Comparison of ENCODE assay signal across 9 mouse cellular contexts in the genomic region with DNA sequence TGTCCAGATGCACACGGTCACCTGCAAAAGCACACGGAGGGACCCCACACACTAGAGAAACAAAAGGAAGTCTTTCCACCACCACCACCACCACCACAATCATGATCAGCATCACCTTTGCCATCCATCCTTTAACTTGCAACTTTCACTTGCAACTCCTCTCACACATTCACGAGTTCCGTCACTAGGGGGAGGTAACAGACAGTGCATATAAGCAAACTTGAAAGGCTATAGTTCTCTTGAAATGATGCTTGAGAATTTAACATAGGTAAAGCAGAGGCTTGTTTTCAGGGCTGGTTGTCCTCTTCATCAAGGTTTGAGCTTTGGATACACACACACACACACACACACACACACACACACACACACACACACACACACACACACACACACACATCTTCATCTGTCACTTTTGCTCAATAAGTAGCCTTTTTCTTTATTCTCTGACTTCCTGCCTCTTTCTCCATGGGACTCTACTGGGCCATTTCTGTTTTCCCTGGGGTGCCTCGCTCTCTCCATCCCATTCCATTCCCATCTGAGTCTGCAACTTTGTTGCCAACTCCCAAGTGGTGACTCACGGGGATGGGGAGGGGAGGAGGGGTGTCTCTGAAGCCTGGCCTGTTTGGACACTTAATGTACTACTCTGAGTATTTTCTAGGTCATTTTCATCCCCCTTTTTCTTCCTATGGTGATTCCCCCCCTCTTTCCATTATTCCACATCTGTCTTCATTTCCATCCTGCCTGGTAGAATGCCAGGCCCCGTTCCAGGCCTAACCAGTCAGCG.
A peak's percentile ranks its signal among the peaks of the same experiment; 100 is the strongest.
DNase-seq lines count a peak whose midpoint lies in the region; ATAC-seq lines count a peak whose summit lies in the region.
"Had no signal": no experiment of that assay in that cellular context is flagged by ENCODE, and none has a peak within 500 bp of the region (broad histone marks: within the 10 kb centered on the region; RNA-seq: fewer than 3 reads in every experiment).

No protein-coding gene starts in this region.

- H3K27ac ChIP-seq in forebrain, embryonic 13.5 days, result no peak overlapping the region
- H3K27ac ChIP-seq in forebrain, embryonic 12.5 days, result no peak overlapping the region
- no peak overlapping the region; the same call in 1 of the 2 replicates for H3K27ac ChIP-seq in midbrain, embryonic 10.5 days (replicated peaks)
- H3K27ac ChIP-seq: liver, embryonic 15.5 days had no signal

- no peak overlapping the region for H3K4me3 ChIP-seq in forebrain, embryonic 13.5 days
- H3K4me3 ChIP-seq in forebrain, embryonic 12.5 days (replicated peaks), result no peak overlapping the region
- H3K4me3 ChIP-seq in midbrain, embryonic 10.5 days, result no peak overlapping the region
- H3K4me3 ChIP-seq: liver, embryonic 15.5 days had no signal

- WGBS in forebrain, embryonic 13.5 days, result 50% methylated on average over 8 of the region's 8 CpGs
- WGBS in forebrain, embryonic 12.5 days, result 56% methylated on average over 8 of the region's 8 CpGs
- 59% methylated on average over 8 of the region's 8 CpGs for WGBS in midbrain, embryonic 10.5 days

- H3K4me2 ChIP-seq in forebrain, embryonic 13.5 days, result no peak overlapping the region
- no peak overlapping the region for H3K4me2 ChIP-seq in forebrain, embryonic 12.5 days
- H3K4me2 ChIP-seq: liver, embryonic 15.5 days had no signal

- H3K4me1 ChIP-seq in forebrain, embryonic 13.5 days, result no peaks in the 10 kb centered on the region
- no peaks in the 10 kb centered on the region for H3K4me1 ChIP-seq in forebrain, embryonic 12.5 days
- no peaks in the 10 kb centered on the region for H3K4me1 ChIP-seq in midbrain, embryonic 10.5 days
- H3K4me1 ChIP-seq: liver, embryonic 15.5 days had no signal

- DNase-seq in adipocyte (ENCODE audit: low spot score), result peak; percentile 76
- DNase-seq in embryo, embryonic 11 days, result peak; percentile 81
- DNase-seq in heart, postnatal 14 days, result peak; percentile 54 to 73
- DNase-seq in layer of hippocampus, adult 9-11 months, result peak; percentile 68
- DNase-seq in midbrain, embryonic 10.5 days (ENCODE audit: low spot score), result peak; percentile 42
- peak; percentile 59 for DNase-seq in telencephalon, adult 2 months (ENCODE audit: low read depth, low spot score)

- intact Hi-C loops in heart, postnatal 14 days (cut with DNase I), result loop anchor here (1.0 to 10.0 kb wide), 4 partner anchors 371 to 616 kb away; a partner anchor contains a TSS

- peak; percentile 66 for ATAC-seq in forebrain, embryonic 13.5 days
- no peak for ATAC-seq in forebrain, embryonic 12.5 days (ENCODE audit: low FRiP score)

- no peaks in the 10 kb centered on the region for H3K27me3 ChIP-seq in forebrain, embryonic 13.5 days
- H3K27me3 ChIP-seq in forebrain, embryonic 12.5 days, result no peaks in the 10 kb centered on the region
- no peaks in the 10 kb centered on the region for H3K27me3 ChIP-seq in midbrain, embryonic 10.5 days (ENCODE audit: low read depth, poor library complexity, severe bottlenecking)
- H3K27me3 ChIP-seq: liver, embryonic 15.5 days had no signal

- H3K9ac ChIP-seq in forebrain, embryonic 13.5 days, result no peak overlapping the region
- H3K9ac ChIP-seq in forebrain, embryonic 12.5 days, result no peak overlapping the region
- H3K9ac ChIP-seq: liver, embryonic 15.5 days had no signal

- no peaks in the 10 kb centered on the region for H3K9me3 ChIP-seq in forebrain, embryonic 13.5 days (replicated peaks)
- no peaks in the 10 kb centered on the region for H3K9me3 ChIP-seq in forebrain, embryonic 12.5 days
- no peaks in the 10 kb centered on the region for H3K9me3 ChIP-seq in midbrain, embryonic 10.5 days (replicated peaks)
- H3K9me3 ChIP-seq: liver, embryonic 15.5 days had no signal

- no peaks in the 10 kb centered on the region for H3K36me3 ChIP-seq in forebrain, embryonic 13.5 days (ENCODE audit: poor library complexity, severe bottlenecking)
- H3K36me3 ChIP-seq in forebrain, embryonic 12.5 days (replicated peaks), result no peaks in the 10 kb centered on the region; the same call in 1 of the 2 replicates
- H3K36me3 ChIP-seq in midbrain, embryonic 10.5 days, result peaks cover 2% of the 10 kb centered on the region; the same call in 1 of the 2 replicates
- H3K36me3 ChIP-seq: liver, embryonic 15.5 days had no signal
